Mouse (Mus musculus): ENCODE measurements around the gene Cds2. TPM values are rescaled to one million over a fixed set of nuclear protein-coding genes. Genes with fewer than 3 reads are reported as not detected.
"Not testable (repeated sequence)": the region's sequence is repeated elsewhere in the genome, so short reads cannot be mapped to it uniquely, and the experiment has no call there.

The Cds2 gene
- polyA plus RNA-seq, 1 experiment: 21.2 TPM

- no peak overlapping the region for H3K4me3 ChIP-seq (ENCODE audit: low read depth, low read length)
- H3K27ac ChIP-seq (ENCODE audit: insufficient read depth, low read depth, low read length): no peak overlapping the region
- H3K4me1 ChIP-seq (ENCODE audit: control insufficient read depth, insufficient read depth, insufficient read length, low read length): peaks cover 13% of the 10 kb centered on the region; the same call in 1 of the 2 replicates
- H3K36me3 ChIP-seq (ENCODE audit: control insufficient read depth, insufficient read depth, low read length): peaks cover 3% of the 10 kb centered on the region; the same call in 1 of the 2 replicates
- TF ChIP-seq POLR2A (IDR thresholded peaks at IDR 0.05; ENCODE audit: low read depth, low read length) (no peak), CTCF (IDR thresholded peaks at IDR 0.05; ENCODE audit: extremely low read depth, insufficient read length, insufficient replicate concordance, low read depth, low read length) (no peak)
- no peaks in the 10 kb centered on the region for H3K27me3 ChIP-seq (ENCODE audit: control insufficient read depth, insufficient read depth, low read length)
- WGBS: 78% methylated on average over 4 of the region's 4 CpGs
Measured at GRCm38 (mm10) chr2:132279978-132280377, 17.0 kb downstream of the Cds2 start.

DNA sequence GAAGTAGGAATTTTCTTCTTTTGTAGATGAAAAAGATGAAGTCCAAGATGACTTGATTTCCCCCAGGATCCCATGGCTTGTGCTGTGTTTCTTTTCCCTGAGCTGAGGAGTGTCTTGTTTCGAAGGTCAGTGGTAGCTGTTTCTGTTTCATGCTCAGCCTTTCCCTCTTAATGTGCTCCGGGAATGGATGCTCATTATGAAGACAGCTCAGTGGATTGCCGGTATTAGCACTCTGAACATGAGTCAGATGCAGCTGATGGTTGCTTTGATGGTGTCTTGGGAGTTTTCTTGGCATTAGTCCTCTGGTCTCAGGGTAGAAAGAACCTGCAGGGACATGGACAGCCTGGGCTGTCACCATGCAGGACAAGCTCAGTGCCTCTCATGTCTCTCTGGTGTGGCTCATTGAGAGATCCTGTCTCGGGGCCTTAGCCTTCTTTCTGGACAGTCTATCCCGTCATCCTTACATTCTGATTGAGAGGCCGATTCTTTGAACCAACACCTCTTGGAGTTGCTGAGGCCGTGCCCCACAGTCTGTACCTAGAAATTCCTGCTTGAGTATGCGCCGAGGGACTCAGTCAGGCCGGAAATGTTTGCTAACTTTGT lies 17.7 kb downstream of the Cds2 start:
- peaks cover 16% of the 10 kb centered on the region; the same call in 1 of the 2 replicates for H3K4me1 ChIP-seq (ENCODE audit: control insufficient read depth, insufficient read depth, insufficient read length, low read length)
- WGBS: 91% methylated on average over 10 of the region's 10 CpGs
- peaks cover 3% of the 10 kb centered on the region; the same call in 1 of the 2 replicates for H3K36me3 ChIP-seq (ENCODE audit: control insufficient read depth, insufficient read depth, low read length)
- TF ChIP-seq CTCF (IDR thresholded peaks at IDR 0.05; ENCODE audit: extremely low read depth, insufficient read length, insufficient replicate concordance, low read depth, low read length): no peak
- TF ChIP-seq POLR2A (IDR thresholded peaks at IDR 0.05; ENCODE audit: low read depth, low read length): no peak
- H3K27me3 ChIP-seq (ENCODE audit: control insufficient read depth, insufficient read depth, low read length): no peaks in the 10 kb centered on the region
- H3K27ac ChIP-seq (ENCODE audit: insufficient read depth, low read depth, low read length): no peak overlapping the region
- H3K4me3 ChIP-seq (ENCODE audit: low read depth, low read length): no peak overlapping the region

- peaks cover 3% of the 10 kb centered on the region; the same call in 1 of the 2 replicates for H3K36me3 ChIP-seq (ENCODE audit: control insufficient read depth, insufficient read depth, low read length)
- H3K27ac ChIP-seq (ENCODE audit: insufficient read depth, low read depth, low read length): peak overlapping the region; percentile 52
Measured at GRCm38 (mm10) chr2:132281560-132282452, 18.9 kb downstream of the Cds2 start.

DNA sequence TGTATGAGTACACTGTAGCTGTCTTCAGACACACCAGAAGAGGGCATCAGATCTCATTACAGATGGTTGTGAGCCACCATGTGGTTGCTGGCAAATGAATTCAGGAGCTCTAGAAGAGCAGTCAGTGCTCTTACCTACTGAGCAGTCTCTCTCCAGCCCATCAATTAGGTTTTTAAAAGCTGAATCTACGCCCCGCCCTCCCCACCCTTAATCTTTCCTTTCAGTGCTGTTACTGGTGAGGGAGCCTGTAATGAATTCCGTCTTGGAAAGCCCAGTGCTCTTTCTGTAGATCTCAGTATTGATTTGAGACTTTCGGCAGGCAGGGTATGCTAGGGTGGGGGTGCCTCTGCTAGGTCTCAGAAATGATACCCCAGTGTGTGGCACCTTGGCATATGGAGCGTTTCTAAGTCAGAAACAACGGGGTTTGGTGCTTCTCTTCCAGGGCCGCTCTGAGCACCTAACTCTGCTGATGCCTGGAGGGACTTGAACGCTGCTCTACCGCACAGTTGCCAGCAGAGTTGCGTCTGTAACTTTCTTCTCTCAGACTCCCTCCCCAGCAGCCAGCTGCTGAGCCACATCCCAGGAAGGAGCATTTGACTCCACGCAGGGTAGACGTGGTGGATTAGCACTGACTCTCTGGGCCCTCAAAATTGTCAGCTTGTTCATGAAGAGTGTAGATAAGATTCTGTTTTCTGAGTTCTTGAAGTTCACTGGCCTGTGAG lies 19.7 kb downstream of the Cds2 start:
- Histone ChIP-seq H3K4me1 (ENCODE audit: control insufficient read depth, insufficient read depth, insufficient read length, low read length) (peaks cover 16% of the 10 kb centered on the region; the same call in 1 of the 2 replicates), H3K4me3 (ENCODE audit: low read depth, low read length) (no peak overlapping the region), H3K36me3 (ENCODE audit: control insufficient read depth, insufficient read depth, low read length) (peaks cover 3% of the 10 kb centered on the region; the same call in 1 of the 2 replicates), H3K27me3 (ENCODE audit: control insufficient read depth, insufficient read depth, low read length) (no peaks in the 10 kb centered on the region), H3K27ac (ENCODE audit: insufficient read depth, low read depth, low read length) (peak overlapping the region; percentile 19)
- TF ChIP-seq POLR2A (IDR thresholded peaks at IDR 0.05; ENCODE audit: low read depth, low read length) (no peak), CTCF (IDR thresholded peaks at IDR 0.05; ENCODE audit: extremely low read depth, insufficient read length, insufficient replicate concordance, low read depth, low read length) (no peak)
- WGBS: 31% methylated on average over 12 of the region's 12 CpGs

More at GRCm38 (mm10) chr2:132281560-132282452, 18.9 kb downstream of the Cds2 start:
- no peaks in the 10 kb centered on the region for H3K27me3 ChIP-seq (ENCODE audit: control insufficient read depth, insufficient read depth, low read length)
- H3K4me3 ChIP-seq (ENCODE audit: low read depth, low read length): no peak overlapping the region
- WGBS: 45% methylated on average over 10 of the region's 10 CpGs
- peaks cover 16% of the 10 kb centered on the region; the same call in 1 of the 2 replicates for H3K4me1 ChIP-seq (ENCODE audit: control insufficient read depth, insufficient read depth, insufficient read length, low read length)
- TF ChIP-seq POLR2A (IDR thresholded peaks at IDR 0.05; ENCODE audit: low read depth, low read length) (no peak), CTCF (IDR thresholded peaks at IDR 0.05; ENCODE audit: extremely low read depth, insufficient read length, insufficient replicate concordance, low read depth, low read length) (no peak)

DNA sequence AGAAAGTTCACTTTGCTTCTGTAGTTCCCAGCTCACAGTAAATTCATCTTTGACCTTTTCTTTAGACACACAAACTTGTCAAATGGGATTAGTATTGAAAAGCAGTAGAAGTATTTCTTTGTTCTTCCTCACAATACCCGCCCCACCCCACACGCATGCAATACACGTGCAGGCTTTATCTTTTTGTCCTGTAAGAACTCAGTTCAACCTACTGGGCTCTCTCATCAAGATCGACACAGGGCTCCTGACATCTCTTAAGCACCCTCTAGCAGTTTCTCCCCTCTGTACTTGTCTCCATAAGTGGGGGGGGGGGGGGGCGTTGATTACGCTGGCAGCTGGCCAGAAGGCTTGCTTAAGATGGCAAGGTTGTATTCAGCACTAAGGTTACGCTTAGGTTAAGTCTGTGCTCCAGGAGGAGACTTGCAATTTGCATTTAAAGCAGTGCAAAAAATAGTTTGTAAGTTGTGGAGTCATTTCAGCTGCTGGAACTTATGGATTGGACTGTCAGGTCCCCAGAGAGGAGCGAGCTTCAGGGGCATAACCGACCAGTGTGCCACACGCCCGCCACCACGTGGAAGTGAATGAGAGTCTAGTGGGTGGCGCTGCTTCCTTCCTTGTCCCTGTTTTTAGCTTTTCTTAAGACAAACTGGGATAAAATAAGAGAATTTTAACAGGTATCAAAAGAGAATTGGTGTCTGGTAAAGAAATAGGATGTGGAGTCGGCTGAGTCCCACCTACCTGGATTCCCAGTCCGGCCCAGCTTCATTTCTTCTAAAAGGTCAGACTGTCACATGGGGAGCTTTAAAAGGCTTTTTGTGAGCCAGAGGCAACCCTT lies 20.5 kb downstream of the Cds2 start:
- no peaks in the 10 kb centered on the region for H3K27me3 ChIP-seq (ENCODE audit: control insufficient read depth, insufficient read depth, low read length)
- H3K27ac ChIP-seq (ENCODE audit: insufficient read depth, low read depth, low read length): peak overlapping the region; percentile 19
- TF ChIP-seq POLR2A (IDR thresholded peaks at IDR 0.05; ENCODE audit: low read depth, low read length): no peak
- no peak for TF ChIP-seq CTCF (IDR thresholded peaks at IDR 0.05; ENCODE audit: extremely low read depth, insufficient read length, insufficient replicate concordance, low read depth, low read length)
- H3K4me1 ChIP-seq (ENCODE audit: control insufficient read depth, insufficient read depth, insufficient read length, low read length): peaks cover 16% of the 10 kb centered on the region; the same call in 1 of the 2 replicates
- WGBS: 50% methylated on average over 15 of the region's 15 CpGs
- peaks cover 2% of the 10 kb centered on the region; the same call in 1 of the 2 replicates for H3K36me3 ChIP-seq (ENCODE audit: control insufficient read depth, insufficient read depth, low read length)
- H3K4me3 ChIP-seq (ENCODE audit: low read depth, low read length): no peak overlapping the region

DNA sequence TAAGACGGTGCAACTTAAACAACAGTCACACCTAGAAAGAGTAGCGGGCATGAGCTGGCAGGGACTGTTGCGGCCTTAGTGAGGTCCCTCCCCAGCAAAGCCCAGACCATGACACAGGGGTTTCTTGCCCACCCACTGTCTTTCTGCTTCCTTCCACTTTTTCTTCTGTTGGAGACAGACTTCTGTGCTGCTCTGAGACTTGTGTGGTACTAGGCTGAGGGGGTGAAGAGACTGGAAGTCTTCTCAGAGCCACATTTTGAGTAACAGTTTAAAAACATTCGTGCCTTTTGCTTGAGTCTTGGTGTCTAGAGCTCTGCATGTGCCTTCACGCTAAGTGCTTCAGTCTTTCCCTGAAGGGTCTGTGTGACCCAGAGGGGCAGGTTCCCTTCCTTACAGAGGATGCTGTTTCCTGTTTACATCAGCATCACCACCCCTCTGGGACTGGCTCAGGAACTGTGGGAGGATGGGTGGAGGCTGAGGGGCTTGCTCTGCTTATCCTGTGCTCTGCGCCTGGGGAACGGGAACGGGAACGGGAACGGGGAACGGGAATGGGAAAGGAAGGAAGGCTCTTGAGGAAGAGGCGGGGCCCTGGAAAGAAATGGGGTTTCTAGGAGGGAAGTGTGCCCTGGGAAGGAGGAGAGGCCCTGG lies 21.7 kb downstream of the Cds2 start:
- Histone ChIP-seq H3K4me1 (ENCODE audit: control insufficient read depth, insufficient read depth, insufficient read length, low read length) (peaks cover 16% of the 10 kb centered on the region; the same call in 1 of the 2 replicates), H3K36me3 (ENCODE audit: control insufficient read depth, insufficient read depth, low read length) (peaks cover 1% of the 10 kb centered on the region; the same call in 1 of the 2 replicates), H3K27ac (ENCODE audit: insufficient read depth, low read depth, low read length) (peak overlapping the region; percentile 30), H3K27me3 (ENCODE audit: control insufficient read depth, insufficient read depth, low read length) (no peaks in the 10 kb centered on the region), H3K4me3 (ENCODE audit: low read depth, low read length) (no peak overlapping the region)
- TF ChIP-seq POLR2A (IDR thresholded peaks at IDR 0.05; ENCODE audit: low read depth, low read length): no peak
- no peak for TF ChIP-seq CTCF (IDR thresholded peaks at IDR 0.05; ENCODE audit: extremely low read depth, insufficient read length, insufficient replicate concordance, low read depth, low read length)
- 69% methylated on average over 12 of the region's 12 CpGs for WGBS

GRCm38 (mm10) chr2:132285722-132286121 lies 22.8 kb downstream of the Cds2 start:
- Histone ChIP-seq H3K4me1 (ENCODE audit: control insufficient read depth, insufficient read depth, insufficient read length, low read length) (peaks cover 19% of the 10 kb centered on the region; the same call in 1 of the 2 replicates), H3K27ac (ENCODE audit: insufficient read depth, low read depth, low read length) (peak overlapping the region; percentile 30; the same call in 1 of the 2 replicates)
- H3K36me3 ChIP-seq (ENCODE audit: control insufficient read depth, insufficient read depth, low read length); H3K27me3 ChIP-seq (ENCODE audit: control insufficient read depth, insufficient read depth, low read length); H3K4me3 ChIP-seq (ENCODE audit: low read depth, low read length): not testable (repeated sequence)
- 84% methylated on average over 5 of the region's 5 CpGs for WGBS
